Mouse (Mus musculus): ENCODE measurements around the gene Def8. TPM values are rescaled to one million over a fixed set of nuclear protein-coding genes. Genes with fewer than 3 reads are reported as not detected.

The Def8 gene
- polyA plus RNA-seq, 1 experiment from 2014 or later = 13.0 TPM

DNA sequence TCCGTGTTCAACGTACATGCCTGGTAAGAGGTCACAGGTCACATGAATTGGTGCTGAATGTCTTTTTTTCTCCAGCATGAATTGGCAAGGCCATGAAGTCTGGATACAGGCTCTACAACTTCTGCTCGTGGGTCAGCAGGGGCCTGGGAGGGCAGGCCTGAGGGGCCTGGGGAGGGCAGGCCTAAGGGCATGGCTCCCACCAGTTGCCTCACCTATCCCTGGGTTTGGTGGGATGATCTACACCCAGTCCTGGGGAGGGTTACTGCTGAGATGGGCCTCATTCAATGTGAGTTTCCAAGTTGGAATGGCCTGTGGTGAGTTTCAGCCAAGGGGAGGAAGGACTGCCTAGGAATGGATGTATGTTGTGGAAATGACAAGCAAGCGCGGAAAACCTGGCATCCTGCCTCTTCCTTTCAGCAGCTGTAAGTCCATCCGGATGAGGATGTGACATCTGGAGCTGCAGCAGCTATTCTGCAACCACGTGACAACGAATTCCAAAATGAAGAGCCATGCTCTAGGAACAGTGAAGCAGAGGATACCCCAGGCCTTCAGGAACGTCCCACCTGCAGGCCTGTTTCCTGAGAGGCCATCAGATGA, 20.5 kb upstream of the Def8 start:
- peaks cover 23% of the 10 kb centered on the region for H3K4me1 ChIP-seq (replicated peaks)
- 83% methylated on average over 9 of the region's 9 CpGs for WGBS (ENCODE audit: insufficient replicate concordance)
- H3K4me3 ChIP-seq (replicated peaks) = no peak overlapping the region
- no peak for DNase-seq
- no peak overlapping the region for H3K4me2 ChIP-seq
- peaks cover 8% of the 10 kb centered on the region; the same call in 1 of the 2 replicates for H3K27me3 ChIP-seq
- ATAC-seq (ENCODE audit: low read depth) = no peak
- H3K9me3 ChIP-seq (replicated peaks) = no peaks in the 10 kb centered on the region
- H3K27ac ChIP-seq = no peak overlapping the region
- peaks cover 46% of the 10 kb centered on the region for H3K36me3 ChIP-seq
- no peak overlapping the region for H3K9ac ChIP-seq

DNA sequence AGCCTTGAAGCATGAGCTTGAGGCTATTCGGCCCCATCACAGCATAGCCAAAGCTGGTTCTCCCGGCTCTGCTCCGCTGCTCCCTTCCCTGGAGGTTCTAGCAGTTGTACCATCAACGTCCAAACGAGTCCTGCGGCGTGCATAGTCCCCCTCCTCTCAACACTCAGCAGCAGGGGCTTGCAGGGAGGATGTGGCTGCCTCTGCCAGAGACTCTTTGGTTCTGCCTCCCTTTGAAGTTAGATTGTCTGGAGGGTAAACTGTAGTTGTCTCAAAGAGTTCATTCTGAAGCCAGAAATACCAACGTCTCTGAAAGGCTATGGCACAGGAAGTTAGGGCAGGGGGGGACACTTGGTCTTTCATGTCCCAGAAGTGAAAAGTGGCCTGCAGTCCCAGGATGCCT, 18.8 kb upstream of the Def8 start:
- ATAC-seq (ENCODE audit: low read depth) = no peak
- 54% methylated on average over 8 of the region's 8 CpGs for WGBS (ENCODE audit: insufficient replicate concordance)
- Histone ChIP-seq H3K9ac (no peak overlapping the region), H3K4me1 (replicated peaks) (peaks cover 40% of the 10 kb centered on the region), H3K27me3 (peaks cover 21% of the 10 kb centered on the region), H3K4me3 (replicated peaks) (no peak overlapping the region), H3K9me3 (replicated peaks) (no peaks in the 10 kb centered on the region), H3K4me2 (no peak overlapping the region), H3K36me3 (peaks cover 29% of the 10 kb centered on the region), H3K27ac (no peak overlapping the region)
- DNase-seq = no peak

DNA sequence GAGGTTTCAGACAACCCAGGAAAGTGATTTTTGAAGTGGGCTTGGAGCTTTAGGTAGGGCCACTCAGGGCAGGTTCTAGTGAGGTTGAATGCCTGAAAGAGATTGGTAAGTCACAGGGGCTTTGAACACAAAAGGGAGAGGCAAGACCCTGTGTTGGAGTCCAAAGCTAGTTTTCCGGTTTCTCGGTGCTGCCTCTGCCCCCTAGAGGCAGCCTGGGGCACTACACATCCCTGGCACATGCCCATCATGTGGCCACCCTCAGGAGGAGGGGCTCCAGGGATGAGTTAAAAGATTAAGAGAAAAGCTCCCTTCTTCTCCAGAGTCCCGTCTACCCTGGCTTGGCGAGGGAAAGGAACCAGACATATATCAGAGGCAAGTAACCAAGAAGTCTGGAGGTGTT, 16.5 kb upstream of the Def8 start, which contains the start of gene Mc1r:
Gene Mc1r (plus strand): TSS at position 322 of the 400 bp plus-strand sequence.
- no peak within 1 kb of the TSS for H3K9ac ChIP-seq
- H3K4me1 ChIP-seq (replicated peaks) = peaks cover 63% of the 10 kb centered on the region
- no peak within 1 kb of the TSS for H3K4me3 ChIP-seq (replicated peaks)
- peaks cover 7% of the 10 kb centered on the region for H3K36me3 ChIP-seq
- H3K9me3 ChIP-seq (replicated peaks) = no peaks in the 10 kb centered on the region
- H3K27me3 ChIP-seq = peaks cover 44% of the 10 kb centered on the region
- ATAC-seq (ENCODE audit: low read depth) (no peak; the same call in 1 of the 2 replicates), DNase-seq (peak; percentile 52)
- 3% methylated on average over 4 of the region's 4 CpGs for WGBS (ENCODE audit: insufficient replicate concordance)
- H3K4me2 ChIP-seq = 0 out of 2 replicates have a peak within 1 kb of the TSS, but pooled peaks have one; percentile 9
- H3K27ac ChIP-seq = no peak within 1 kb of the TSS

DNA sequence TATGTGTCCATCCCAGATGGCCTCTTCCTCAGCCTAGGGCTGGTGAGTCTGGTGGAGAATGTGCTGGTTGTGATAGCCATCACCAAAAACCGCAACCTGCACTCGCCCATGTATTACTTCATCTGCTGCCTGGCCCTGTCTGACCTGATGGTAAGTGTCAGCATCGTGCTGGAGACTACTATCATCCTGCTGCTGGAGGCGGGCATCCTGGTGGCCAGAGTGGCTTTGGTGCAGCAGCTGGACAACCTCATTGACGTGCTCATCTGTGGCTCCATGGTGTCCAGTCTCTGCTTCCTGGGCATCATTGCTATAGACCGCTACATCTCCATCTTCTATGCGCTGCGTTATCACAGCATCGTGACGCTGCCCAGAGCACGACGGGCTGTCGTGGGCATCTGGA, 15.7 kb upstream of the Def8 start:
- H3K36me3 ChIP-seq = no peaks in the 10 kb centered on the region
- no peak overlapping the region for H3K4me3 ChIP-seq (replicated peaks)
- H3K27me3 ChIP-seq = peaks cover 52% of the 10 kb centered on the region
- H3K4me1 ChIP-seq (replicated peaks) = peaks cover 71% of the 10 kb centered on the region
- H3K27ac ChIP-seq = no peak overlapping the region
- H3K9ac ChIP-seq = no peak overlapping the region
- H3K4me2 ChIP-seq = no peak overlapping the region
- ATAC-seq (ENCODE audit: low read depth) (no peak), DNase-seq (no peak)
- H3K9me3 ChIP-seq (replicated peaks) = no peaks in the 10 kb centered on the region
- WGBS (ENCODE audit: insufficient replicate concordance) = 70% methylated on average over 13 of the region's 13 CpGs

DNA sequence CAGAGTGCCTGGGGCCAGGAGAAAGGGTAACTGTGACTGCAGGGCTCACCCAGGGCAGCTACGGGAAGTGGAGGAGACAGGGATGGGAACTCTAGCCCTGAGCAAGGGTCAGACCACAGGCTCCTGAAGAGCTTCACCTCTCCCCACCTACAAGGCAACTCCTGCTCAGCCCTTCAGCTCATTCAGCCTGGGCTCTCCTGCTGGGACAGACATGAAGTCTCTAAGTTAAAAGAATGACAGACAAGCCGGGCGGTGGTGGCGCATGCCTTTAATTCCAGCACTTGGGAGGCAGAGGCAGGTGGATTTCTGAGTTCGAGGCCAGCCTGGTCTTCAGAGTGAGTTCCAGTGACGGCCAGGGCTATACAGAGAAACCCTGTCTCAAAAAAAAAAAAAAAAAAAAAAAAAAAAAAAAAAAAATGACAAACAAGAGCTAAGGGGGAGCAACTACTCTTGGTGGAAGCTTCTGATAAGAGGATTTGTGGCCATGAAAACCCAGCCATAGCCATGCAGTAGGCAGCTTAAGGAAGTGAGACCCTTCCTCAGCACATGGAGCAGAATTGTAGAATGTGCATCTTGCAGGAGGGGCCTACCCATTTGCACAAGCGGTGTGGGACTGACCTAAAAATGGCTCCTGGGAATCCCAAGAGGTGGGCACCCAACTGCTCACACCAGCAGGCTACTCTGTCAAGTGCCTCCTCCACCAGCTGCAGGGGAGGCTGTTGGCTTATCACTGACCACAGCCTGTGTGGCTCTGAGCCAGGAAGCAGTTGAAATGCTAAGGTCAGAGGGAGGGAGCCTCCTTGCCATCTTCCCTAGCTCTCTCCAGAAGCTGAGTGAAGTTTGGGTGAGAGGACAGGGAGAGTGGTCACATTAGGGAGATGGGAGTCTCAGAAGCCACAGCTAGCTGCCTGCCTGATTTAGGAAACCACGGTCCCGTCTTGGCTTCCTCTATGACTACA, 14.5 kb upstream of the Def8 start:
- peaks cover 65% of the 10 kb centered on the region for H3K27me3 ChIP-seq
- H3K9me3 ChIP-seq (replicated peaks) = no peaks in the 10 kb centered on the region
- no peak overlapping the region; the same call in 1 of the 2 replicates for H3K27ac ChIP-seq
- H3K4me3 ChIP-seq (replicated peaks) = no peak overlapping the region
- peak overlapping the region; percentile 20; the same call in 1 of the 2 replicates for H3K4me2 ChIP-seq
- 21% methylated on average over 9 of the region's 9 CpGs for WGBS (ENCODE audit: insufficient replicate concordance)
- peak overlapping the region; percentile 5; the same call in 1 of the 2 replicates for H3K9ac ChIP-seq
- H3K36me3 ChIP-seq = no peaks in the 10 kb centered on the region
- DNase-seq (peak; percentile 41), ATAC-seq (ENCODE audit: low read depth) (peak; percentile 68)
- peaks cover 81% of the 10 kb centered on the region for H3K4me1 ChIP-seq (replicated peaks)

DNA sequence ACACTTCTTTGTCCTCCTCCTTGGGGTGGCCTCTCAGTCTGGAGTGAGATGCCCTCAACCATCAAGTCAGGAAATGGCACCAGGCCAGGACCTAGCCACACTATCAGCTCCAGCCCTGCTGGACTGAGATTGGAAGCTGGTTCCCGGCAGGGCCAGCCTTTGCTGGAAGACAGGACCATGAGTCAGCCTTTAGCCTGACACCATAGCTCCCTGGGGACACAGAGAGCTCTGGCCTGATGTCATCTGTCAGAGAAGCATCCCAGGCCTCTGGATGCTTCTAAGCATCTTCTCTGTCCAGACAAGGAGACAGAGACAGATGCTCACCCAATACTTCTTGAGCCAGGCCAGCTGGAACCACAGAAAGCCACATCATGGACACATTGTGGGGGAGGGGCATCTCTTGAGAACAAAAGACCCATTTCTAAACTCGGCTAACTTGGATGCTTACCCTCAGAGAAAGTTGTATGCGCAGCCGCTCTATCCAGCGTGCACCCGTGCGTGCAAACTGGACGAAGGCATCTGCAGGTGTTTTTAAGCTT, 13.2 kb upstream of the Def8 start:
- ATAC-seq (ENCODE audit: low read depth) (no peak), DNase-seq (no peak)
- 68% methylated on average over 8 of the region's 8 CpGs for WGBS (ENCODE audit: insufficient replicate concordance)
- H3K4me2 ChIP-seq = no peak overlapping the region
- H3K4me1 ChIP-seq (replicated peaks) = peaks cover 87% of the 10 kb centered on the region
- H3K27ac ChIP-seq = no peak overlapping the region
- no peaks in the 10 kb centered on the region for H3K9me3 ChIP-seq (replicated peaks)
- peaks cover 69% of the 10 kb centered on the region for H3K27me3 ChIP-seq
- H3K9ac ChIP-seq = no peak overlapping the region
- no peak overlapping the region for H3K4me3 ChIP-seq (replicated peaks)
- H3K36me3 ChIP-seq = no peaks in the 10 kb centered on the region

DNA sequence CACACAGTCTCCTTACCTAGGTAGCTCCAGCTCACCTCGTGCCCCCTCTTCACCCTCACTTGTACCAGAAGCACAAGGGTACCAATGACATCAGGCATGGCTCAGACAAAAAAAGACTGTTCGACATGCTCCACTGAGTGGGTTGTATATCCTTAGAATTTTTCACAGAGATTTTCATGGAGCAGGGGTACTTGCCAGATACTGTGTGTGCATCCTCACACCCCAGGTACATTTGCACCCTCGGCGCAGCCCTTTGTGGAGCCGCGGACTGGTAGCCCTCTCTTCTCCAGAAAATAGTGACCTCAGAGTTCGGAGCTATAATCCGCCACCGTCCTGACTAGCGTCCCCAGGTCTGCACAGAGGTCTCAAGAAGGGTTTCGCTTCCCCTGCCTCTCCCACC, 12.5 kb upstream of the Def8 start:
- no peak overlapping the region for H3K9ac ChIP-seq
- H3K4me1 ChIP-seq (replicated peaks) = peaks cover 83% of the 10 kb centered on the region
- no peaks in the 10 kb centered on the region for H3K9me3 ChIP-seq (replicated peaks)
- ATAC-seq (ENCODE audit: low read depth) = no peak
- 19% methylated on average over 11 of the region's 11 CpGs for WGBS (ENCODE audit: insufficient replicate concordance)
- DNase-seq = no peak
- H3K4me2 ChIP-seq = peak overlapping the region; percentile 60
- peaks cover 69% of the 10 kb centered on the region for H3K27me3 ChIP-seq
- no peak overlapping the region for H3K27ac ChIP-seq
- no peaks in the 10 kb centered on the region for H3K36me3 ChIP-seq
- H3K4me3 ChIP-seq (replicated peaks) = peak overlapping the region; percentile 23

DNA sequence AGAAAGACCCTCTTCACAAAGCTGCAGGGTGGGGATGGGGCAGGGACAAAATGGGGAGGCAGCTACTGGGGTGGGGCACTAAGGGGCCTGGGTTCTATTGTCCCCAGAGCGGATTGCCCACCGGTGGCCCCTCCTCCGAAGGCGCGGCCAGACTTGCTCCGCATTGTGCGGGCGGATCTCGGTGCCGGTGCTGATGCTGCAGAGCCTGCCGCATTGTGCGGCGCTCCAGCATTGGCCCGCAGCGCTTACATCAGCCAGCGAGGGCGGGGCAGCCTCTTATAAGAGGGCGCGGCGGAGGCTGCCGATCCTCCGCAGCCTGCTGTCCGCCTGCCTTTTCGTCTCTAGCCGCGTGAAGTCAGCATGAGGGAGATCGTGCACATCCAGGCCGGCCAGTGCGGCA, 12.1 kb upstream of the Def8 start, which contains the start of gene Tubb3:
Gene Tubb3 (plus strand): TSS at position 179 of the 400 bp plus-strand sequence.
- Histone ChIP-seq H3K4me1 (replicated peaks) (peaks cover 81% of the 10 kb centered on the region), H3K9ac (no peak within 1 kb of the TSS), H3K27me3 (peaks cover 69% of the 10 kb centered on the region), H3K27ac (no peak within 1 kb of the TSS), H3K4me2 (peak within 1 kb of the TSS; percentile 60), H3K4me3 (replicated peaks) (peak within 1 kb of the TSS; percentile 23), H3K36me3 (no peaks in the 10 kb centered on the region), H3K9me3 (replicated peaks) (no peaks in the 10 kb centered on the region)
- ATAC-seq (ENCODE audit: low read depth) (peak; percentile 69), DNase-seq (peak; percentile 60)
- 0% methylated on average over 29 of the region's 29 CpGs for WGBS (ENCODE audit: insufficient replicate concordance)

DNA sequence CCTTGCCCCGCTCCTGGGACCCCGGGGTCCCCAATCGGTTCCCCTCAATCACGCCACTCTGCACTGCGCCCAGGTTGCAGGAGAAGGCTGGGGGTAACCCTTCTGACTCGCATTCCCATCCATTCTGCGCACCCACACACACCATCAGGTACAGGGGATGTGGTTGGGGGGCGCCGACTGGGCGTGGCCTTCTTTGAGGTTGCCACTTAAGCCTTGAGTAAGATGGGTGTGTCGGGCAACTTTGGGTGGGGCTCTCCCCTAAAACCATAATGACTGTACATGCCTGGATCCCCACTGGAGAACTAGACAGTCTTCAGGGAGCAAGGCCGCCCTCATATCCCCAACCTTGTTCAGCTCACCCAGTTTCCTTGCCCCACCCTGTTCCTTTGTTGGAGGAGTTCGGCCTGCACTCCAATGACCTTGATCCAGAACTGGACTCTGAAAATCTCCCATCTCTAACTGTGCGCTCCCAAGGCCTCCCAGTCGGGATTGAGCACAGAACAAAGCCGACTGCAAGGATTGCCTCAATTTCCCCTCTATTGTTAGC, 11.5 kb upstream of the Def8 start:
- DNase-seq = no peak
- no peaks in the 10 kb centered on the region for H3K36me3 ChIP-seq
- H3K27ac ChIP-seq = no peak overlapping the region
- peak overlapping the region; percentile 23 for H3K4me3 ChIP-seq (replicated peaks)
- 10% methylated on average over 16 of the region's 16 CpGs for WGBS (ENCODE audit: insufficient replicate concordance)
- peak overlapping the region; percentile 60 for H3K4me2 ChIP-seq
- ATAC-seq (ENCODE audit: low read depth) = no peak
- H3K9me3 ChIP-seq (replicated peaks) = no peaks in the 10 kb centered on the region
- peaks cover 81% of the 10 kb centered on the region for H3K4me1 ChIP-seq (replicated peaks)
- H3K9ac ChIP-seq = no peak overlapping the region
- H3K27me3 ChIP-seq = peaks cover 69% of the 10 kb centered on the region

DNA sequence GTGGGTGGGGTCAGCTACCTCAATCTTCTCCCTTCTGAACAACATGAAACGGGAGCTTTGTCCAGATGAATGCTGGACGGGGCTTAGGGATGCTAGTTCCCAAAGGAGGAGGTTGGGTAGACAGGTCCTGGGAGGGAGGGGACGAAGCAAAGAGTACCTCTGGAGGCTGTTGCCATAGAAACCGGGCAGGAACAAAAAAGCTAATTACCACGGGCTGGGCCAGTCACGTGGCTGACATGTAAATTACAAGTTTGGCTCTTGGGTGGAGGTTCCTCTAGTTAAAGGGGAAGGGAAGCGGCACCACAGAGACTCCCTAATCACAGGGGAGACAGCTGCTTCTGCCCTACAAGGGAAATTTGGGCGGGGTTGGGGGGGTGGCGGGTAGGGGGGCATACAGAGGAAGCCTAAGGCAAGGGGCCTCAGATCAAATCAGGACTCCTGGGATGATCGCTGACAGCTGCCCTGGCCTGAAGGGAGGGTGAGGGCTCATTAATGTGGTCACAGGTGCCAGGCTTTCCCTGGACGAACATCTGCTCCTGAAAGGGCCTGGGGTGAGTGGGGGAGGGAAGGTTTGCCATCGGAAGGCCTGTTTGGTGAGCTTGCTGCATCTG, 10.7 kb upstream of the Def8 start:
- DNase-seq = no peak
- Histone ChIP-seq H3K4me3 (replicated peaks) (no peak overlapping the region), H3K36me3 (no peaks in the 10 kb centered on the region), H3K27ac (no peak overlapping the region), H3K4me1 (replicated peaks) (peaks cover 81% of the 10 kb centered on the region), H3K27me3 (peaks cover 62% of the 10 kb centered on the region), H3K9me3 (replicated peaks) (no peaks in the 10 kb centered on the region), H3K9ac (no peak overlapping the region), H3K4me2 (no peak overlapping the region)
- 3% methylated on average over 12 of the region's 12 CpGs for WGBS (ENCODE audit: insufficient replicate concordance)
- ATAC-seq (ENCODE audit: low read depth) = no peak

DNA sequence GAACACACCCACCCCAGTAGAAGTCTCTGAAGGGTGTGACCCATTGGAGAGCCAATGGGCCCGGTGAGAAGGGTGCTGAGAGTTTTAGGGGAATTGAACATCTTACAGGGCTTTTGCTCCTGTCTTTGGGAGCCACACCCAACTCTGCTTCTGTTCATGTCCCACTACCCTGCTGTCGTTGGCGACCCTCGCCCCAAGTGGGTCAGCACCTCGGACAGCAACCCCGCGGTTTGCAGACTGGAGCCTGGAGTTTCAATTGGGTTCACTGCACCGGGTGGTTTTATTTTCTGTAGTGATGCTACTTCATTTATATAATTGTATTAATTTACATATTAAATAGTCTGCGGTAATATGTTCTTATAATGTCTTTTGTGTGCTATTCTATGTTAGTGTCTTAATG, 9.1 kb upstream of the Def8 start:
- 6% methylated on average over 9 of the region's 9 CpGs for WGBS (ENCODE audit: insufficient replicate concordance)
- peaks cover 69% of the 10 kb centered on the region for H3K4me1 ChIP-seq (replicated peaks)
- no peak overlapping the region for H3K4me3 ChIP-seq (replicated peaks)
- no peaks in the 10 kb centered on the region for H3K9me3 ChIP-seq (replicated peaks)
- DNase-seq (no peak), ATAC-seq (ENCODE audit: low read depth) (no peak)
- no peaks in the 10 kb centered on the region for H3K36me3 ChIP-seq
- no peak overlapping the region for H3K4me2 ChIP-seq
- no peak overlapping the region for H3K9ac ChIP-seq
- H3K27ac ChIP-seq = no peak overlapping the region
- peaks cover 50% of the 10 kb centered on the region for H3K27me3 ChIP-seq

Measured in liver, embryonic 13.5 days (tissue).